Mouse (Mus musculus) kidney, adult 2 months (tissue): ENCODE results near the gene Phex.

Experiments
- CTCF ChIP-seq: fragments of 200-500 bp; conservative IDR thresholded peaks from 2 replicates; pipeline ENCODE4 v1.5.1; 2011; ENCODE audit warnings: low read depth, mild to moderate bottlenecking, control low read depth, low read length, moderate library complexity, mixed read lengths; ENCODE audit not compliant: insufficient read depth, insufficient read length
- POLR2A ChIP-seq: fragments of 200-500 bp; IDR thresholded peaks from one replicate; pipeline ENCODE4 v1.6.1; 2011; ENCODE audit warnings: low read depth, low read length, control low read depth

- TF ChIP-seq CTCF (no peak), POLR2A (no peak)
Observed at GRCm38 (mm10) chrX:157273291-157273690, 141.8 kb downstream of the Phex start.
